Comparison of ENCODE assay signal across 8 mouse cellular contexts in genomic region chr9:108067900-108068299, GRCm38 (mm10). TPM values are rescaled to one million over a fixed set of nuclear protein-coding genes. Genes with fewer than 3 reads are reported as not detected.
A peak's percentile ranks its signal among the peaks of the same experiment; 100 is the strongest.
DNase-seq lines count a peak whose midpoint lies in the region; ATAC-seq and TF ChIP-seq lines count a peak whose summit lies in the region.

No protein-coding gene starts in this region.

- peaks cover 44% of the 10 kb centered on the region for H3K36me3 ChIP-seq in E14TG2a.4 (ENCODE audit: insufficient read depth, low read length)
- H3K36me3 ChIP-seq in forebrain, embryonic 14.5 days (ENCODE audit: control insufficient read depth, insufficient read depth, low read length): peaks cover 52% of the 10 kb centered on the region
- peaks cover 5% of the 10 kb centered on the region for H3K36me3 ChIP-seq in lung, embryonic 16.5 days (ENCODE audit: control insufficient read depth, insufficient read depth, low read length)

- 20% methylated on average over 8 of the region's 8 CpGs for WGBS in forebrain, embryonic 14.5 days
- WGBS in lung, embryonic 16.5 days: 14% methylated on average over 8 of the region's 8 CpGs

- H3K4me2 ChIP-seq in forebrain, embryonic 14.5 days (ENCODE audit: low read length): no peak overlapping the region
- H3K4me2 ChIP-seq in lung, embryonic 16.5 days (ENCODE audit: low read depth, low read length): no peak overlapping the region

- H3K27me3 ChIP-seq in E14TG2a.4 (ENCODE audit: insufficient read depth, low read length): no peaks in the 10 kb centered on the region
- H3K27me3 ChIP-seq in forebrain, embryonic 14.5 days (replicated peaks; ENCODE audit: control insufficient read depth, insufficient read depth, low read length): no peaks in the 10 kb centered on the region
- no peaks in the 10 kb centered on the region for H3K27me3 ChIP-seq in lung, embryonic 16.5 days (ENCODE audit: control insufficient read depth, insufficient read depth, low read depth, low read length)

- H3K9ac ChIP-seq in forebrain, embryonic 14.5 days (ENCODE audit: low read length): no peak overlapping the region
- no peak overlapping the region for H3K9ac ChIP-seq in lung, embryonic 16.5 days (ENCODE audit: low read length)

- H3K4me3 ChIP-seq in E14TG2a.4 (replicated peaks; ENCODE audit: low read length): no peak overlapping the region
- H3K4me3 ChIP-seq in forebrain, embryonic 14.5 days (ENCODE audit: low read depth, low read length): no peak overlapping the region
- H3K4me3 ChIP-seq in lung, embryonic 16.5 days (ENCODE audit: low read length): no peak overlapping the region

- ATAC-seq in forebrain, embryonic 14.5 days: peak; percentile 38; the same call in 1 of the 2 replicates
- peak; percentile 65 to 69 for ATAC-seq in hematopoietic stem cell, adult 5-6 weeks (replicated peaks in 1 of 2; ENCODE audit: insufficient read depth in 1 of 2, low FRiP score in 2 of 2, low TSS enrichment in 1 of 2, low read depth in 1 of 2, poor library complexity in 2 of 2, severe bottlenecking in 2 of 2)
- peak; percentile 50; the same call in 1 of the 2 replicates for ATAC-seq in lung, embryonic 16.5 days (ENCODE audit: low read depth)

- H3K9me3 ChIP-seq in E14TG2a.4 (ENCODE audit: low read length): no peaks in the 10 kb centered on the region
- H3K9me3 ChIP-seq in forebrain, embryonic 14.5 days (replicated peaks; ENCODE audit: control insufficient read depth, low read length): no peaks in the 10 kb centered on the region
- H3K9me3 ChIP-seq in lung, embryonic 16.5 days (ENCODE audit: control insufficient read depth, low read length): no peaks in the 10 kb centered on the region

- peak; percentile 99 for TF ChIP-seq CTCF in E14TG2a.4 (conservative IDR thresholded peaks at IDR 0.05; ENCODE audit: low read length)

- peaks cover 39% of the 10 kb centered on the region for H3K4me1 ChIP-seq in E14TG2a.4 (replicated peaks; ENCODE audit: low read depth, low read length)
- no peaks in the 10 kb centered on the region for H3K4me1 ChIP-seq in forebrain, embryonic 14.5 days (ENCODE audit: control insufficient read depth, insufficient read depth, low read length)
- H3K4me1 ChIP-seq in lung, embryonic 16.5 days (replicated peaks; ENCODE audit: control insufficient read depth, insufficient read depth, low read length): no peaks in the 10 kb centered on the region

- peak; percentile 91 for DNase-seq in c-Kit-positive CD71-positive TER-119-negative erythroid progenitor cells, embryonic 14.5 days (ENCODE audit: low read depth)
- peak; percentile 89 for DNase-seq in forebrain, embryonic 14.5 days (ENCODE audit: low spot score)
- DNase-seq in layer of hippocampus, adult 9-10 months (ENCODE audit: low spot score): peak; percentile 80
- peak; percentile 82 for DNase-seq in ovary, postnatal 10 days (ENCODE audit: low spot score)
- DNase-seq in thymus, postnatal 0 days (ENCODE audit: low spot score): peak; percentile 87

- no peak overlapping the region for H3K27ac ChIP-seq in forebrain, embryonic 14.5 days (ENCODE audit: low read depth, low read length)
- no peak overlapping the region for H3K27ac ChIP-seq in lung, embryonic 16.5 days (ENCODE audit: low read length)

RNA-seq across cellular contexts. Expression of gene Mst1, which starts 12.3 kb away (rescaled TPM):
- polyA plus RNA-seq in forebrain, embryonic 14.5 days (2014; fragmentation: Nextera tagmentation; extraction: Ambion mirVana): not detected in 2 replicates
- total RNA-seq in hematopoietic stem cell, adult 5-6 weeks (2017): not detected in 2 replicates
- polyA plus RNA-seq in lung, embryonic 16.5 days (2015; fragmentation: Nextera tagmentation; extraction: Ambion mirVana): 0.41 and 1.2 TPM in 2 replicates
- 1.5 and 3.1 TPM in 2 replicates for polyA plus RNA-seq in thymus, postnatal 0 days (2015; fragmentation: Nextera tagmentation; extraction: Ambion mirVana)

RNA-seq across cellular contexts. Expression of gene Amigo3, which starts 14.9 kb away (rescaled TPM):
- 2.2 and 2.3 TPM in 2 replicates for polyA plus RNA-seq in forebrain, embryonic 14.5 days (2014; fragmentation: Nextera tagmentation; extraction: Ambion mirVana)
- 1.9 and 3.4 TPM in 2 replicates for total RNA-seq in hematopoietic stem cell, adult 5-6 weeks (2017)
- 2.5 and 3.0 TPM in 2 replicates for polyA plus RNA-seq in lung, embryonic 16.5 days (2015; fragmentation: Nextera tagmentation; extraction: Ambion mirVana)
- 1.7 and 2.0 TPM in 2 replicates for polyA plus RNA-seq in thymus, postnatal 0 days (2015; fragmentation: Nextera tagmentation; extraction: Ambion mirVana)

RNA-seq across cellular contexts. Expression of gene Rnf123, which starts 15.2 kb away (rescaled TPM):
- polyA plus RNA-seq in forebrain, embryonic 14.5 days (2014; fragmentation: Nextera tagmentation; extraction: Ambion mirVana): 37.5 and 42.7 TPM in 2 replicates
- total RNA-seq in hematopoietic stem cell, adult 5-6 weeks (2017): 35.1 and 40.5 TPM in 2 replicates
- 24.9 and 27.1 TPM in 2 replicates for polyA plus RNA-seq in lung, embryonic 16.5 days (2015; fragmentation: Nextera tagmentation; extraction: Ambion mirVana)
- polyA plus RNA-seq in thymus, postnatal 0 days (2015; fragmentation: Nextera tagmentation; extraction: Ambion mirVana): 27.9 and 37.9 TPM in 2 replicates

RNA-seq across cellular contexts. Expression of gene Gmppb, which starts 18.9 kb away (rescaled TPM):
- polyA plus RNA-seq in forebrain, embryonic 14.5 days (2014; fragmentation: Nextera tagmentation; extraction: Ambion mirVana): 18.5 and 20.0 TPM in 2 replicates
- total RNA-seq in hematopoietic stem cell, adult 5-6 weeks (2017): 10.8 and 16.2 TPM in 2 replicates
- polyA plus RNA-seq in lung, embryonic 16.5 days (2015; fragmentation: Nextera tagmentation; extraction: Ambion mirVana): 25.6 and 26.5 TPM in 2 replicates
- 29.9 TPM in 2 replicates for polyA plus RNA-seq in thymus, postnatal 0 days (2015; fragmentation: Nextera tagmentation; extraction: Ambion mirVana)

RNA-seq across cellular contexts. Expression of gene Apeh, which starts 26.5 kb away (rescaled TPM):
- 39.1 and 43.0 TPM in 2 replicates for polyA plus RNA-seq in forebrain, embryonic 14.5 days (2014; fragmentation: Nextera tagmentation; extraction: Ambion mirVana)
- total RNA-seq in hematopoietic stem cell, adult 5-6 weeks (2017): 90.6 and 109 TPM in 2 replicates
- polyA plus RNA-seq in lung, embryonic 16.5 days (2015; fragmentation: Nextera tagmentation; extraction: Ambion mirVana): 53.1 and 59.9 TPM in 2 replicates
- 48.0 and 51.4 TPM in 2 replicates for polyA plus RNA-seq in thymus, postnatal 0 days (2015; fragmentation: Nextera tagmentation; extraction: Ambion mirVana)
